Mouse (Mus musculus) lung, embryonic 14.5 days (tissue): ENCODE measurements around the gene Inf2. TPM values are rescaled to one million over a fixed set of nuclear protein-coding genes. Genes with fewer than 3 reads are reported as not detected.

Source experiments
- ATAC-seq: fragments of 200-750 bp; cut with Nextera tagmentation; 2 replicates; pipeline ENCODE4 v1.8.0; 2017; ENCODE audit warnings: mild to moderate bottlenecking, moderate TSS enrichment, moderate library complexity; ENCODE audit not compliant: insufficient read depth
- DNase-seq: peaks from one replicate; pipeline ENCODE4 v3.0.0-alpha.2; 2015
- H3K27ac ChIP-seq: fragments of 300-500 bp; sonication (generic); 2 replicates; pipeline ENCODE4 v1.5.1; 2014; ENCODE audit warnings: low read depth, mild to moderate bottlenecking, moderate library complexity
- H3K27me3 ChIP-seq: fragments of 300-500 bp; sonication (generic); 2 replicates; pipeline ENCODE4 v1.6.1; 2014; ENCODE audit warnings: low read length, control low read depth; ENCODE audit not compliant: insufficient read depth
- H3K36me3 ChIP-seq: fragments of 300-500 bp; sonication (generic); 2 replicates; pipeline ENCODE4 v1.6.1; 2014; ENCODE audit warnings: control low read depth; ENCODE audit not compliant: insufficient read depth
- H3K4me1 ChIP-seq: fragments of 300-500 bp; sonication (generic); 2 replicates; pipeline ENCODE4 v1.6.1; 2014; ENCODE audit warnings: antibody characterized with exemption, control low read depth; ENCODE audit not compliant: insufficient read depth
- H3K4me2 ChIP-seq: fragments of 300-500 bp; sonication (generic); 2 replicates; pipeline ENCODE4 v1.6.1; 2014; ENCODE audit warnings: mild to moderate bottlenecking
- H3K4me3 ChIP-seq: fragments of 300-500 bp; sonication (generic); 2 replicates; pipeline ENCODE4 v1.5.1; 2014; ENCODE audit warnings: low read depth, low read length
- H3K9ac ChIP-seq: fragments of 300-500 bp; sonication (generic); 2 replicates; pipeline ENCODE4 v1.6.1; 2014
- H3K9me3 ChIP-seq: fragments of 300-500 bp; sonication (generic); 2 replicates; pipeline ENCODE4 v1.6.1; 2016; ENCODE audit warnings: low read depth, low read length, control low read depth
- CTCF ChIP-seq: IDR thresholded peaks from 2 replicates; pipeline ENCODE4 v1.5.1; 2016; ENCODE audit warnings: antibody characterized with exemption, low read depth
- WGBS: fragments of 180-500 bp; shearing (Covaris S2); extraction: QIAGEN DNeasy Blood & Tissue Kit; methylation state at CpG from one replicate; pipeline ENCODE4 v1.1.7; 2014; 5-methylcytosine and 5-hydroxymethylcytosine counted together
- polyA plus RNA-seq: library from polyadenylated mRNA; unstranded; fragments of >200 nt; fragmentation: Nextera tagmentation; extraction: Ambion mirVana; gene quantifications from 2 replicates; pipeline ENCODE4 v1.2.1, GENCODE M21; 2014

Gene Inf2
- polyA plus RNA-seq, 1 experiment from 2014 or later: 5.2 TPM

DNA sequence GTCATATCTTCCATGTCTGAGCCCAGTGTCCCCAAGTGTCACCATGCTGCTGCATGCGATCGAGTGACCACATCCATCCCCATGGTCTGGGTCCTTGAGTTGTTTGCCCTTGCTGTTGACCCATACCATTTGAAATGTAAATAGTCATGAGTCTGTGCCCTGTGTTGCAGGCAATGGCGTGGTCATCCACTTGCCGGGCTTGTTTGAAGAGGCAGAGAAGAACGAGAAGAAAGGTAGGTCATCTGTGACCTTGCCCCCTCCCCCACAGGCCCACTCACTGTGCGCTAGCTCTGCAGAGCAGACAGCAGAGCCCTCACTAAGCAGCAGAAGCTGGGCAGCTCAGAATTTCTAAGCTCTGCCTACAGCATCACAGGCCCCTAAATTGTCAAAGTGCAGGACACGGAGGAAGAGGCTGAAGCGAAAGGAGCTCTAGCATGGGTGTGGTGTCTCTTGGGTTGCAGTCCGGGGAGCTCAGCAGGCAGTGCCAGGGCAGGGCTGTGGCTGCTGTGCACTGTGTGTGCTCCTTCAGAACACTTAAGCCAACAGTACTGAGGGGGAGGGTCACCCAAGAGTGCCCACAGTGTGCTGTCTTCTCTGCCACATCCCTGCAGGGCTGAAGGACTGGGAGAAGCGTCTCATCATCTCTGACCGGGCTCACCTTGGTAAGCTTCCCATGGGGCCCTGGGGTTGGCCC lies 43.6 kb downstream of the Inf2 start:
- H3K4me3 ChIP-seq: no peak overlapping the region
- no peak for DNase-seq
- H3K27me3 ChIP-seq: no peaks in the 10 kb centered on the region
- no peaks in the 10 kb centered on the region for H3K36me3 ChIP-seq
- H3K9ac ChIP-seq: no peak overlapping the region
- no peak for TF ChIP-seq CTCF
- H3K9me3 ChIP-seq: no peaks in the 10 kb centered on the region
- no peak overlapping the region; the same call in 1 of the 2 replicates for H3K27ac ChIP-seq
- no peak overlapping the region for H3K4me2 ChIP-seq
- no peak for ATAC-seq
- peaks cover 20% of the 10 kb centered on the region; the same call in 1 of the 2 replicates for H3K4me1 ChIP-seq
- 49% methylated on average over 11 of the region's 11 CpGs for WGBS

DNA sequence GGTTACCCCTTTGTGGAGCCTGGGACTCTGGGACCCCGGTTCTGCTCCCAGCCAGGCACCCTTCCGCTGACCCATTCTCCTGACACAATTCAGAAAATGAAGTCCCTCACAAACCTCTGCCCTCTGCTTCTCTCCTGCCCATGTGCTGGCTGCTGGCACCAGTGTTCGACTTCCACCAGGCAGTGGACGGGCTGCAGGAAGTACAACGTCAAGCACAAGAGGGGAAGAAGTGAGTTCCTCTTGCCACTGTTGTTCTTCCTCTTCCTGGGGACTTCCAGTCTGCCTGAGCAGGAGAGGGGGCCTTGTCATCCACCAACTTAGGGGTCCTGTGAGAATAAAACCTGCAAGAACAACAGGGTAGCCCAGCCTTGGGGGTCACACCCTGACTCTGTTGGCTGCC lies 44.3 kb downstream of the Inf2 start:
- Histone ChIP-seq H3K27me3 (no peaks in the 10 kb centered on the region), H3K27ac (no peak overlapping the region; the same call in 1 of the 2 replicates), H3K4me1 (peaks cover 20% of the 10 kb centered on the region; the same call in 1 of the 2 replicates), H3K4me2 (no peak overlapping the region), H3K36me3 (no peaks in the 10 kb centered on the region), H3K4me3 (no peak overlapping the region), H3K9me3 (no peaks in the 10 kb centered on the region), H3K9ac (no peak overlapping the region)
- no peak for TF ChIP-seq CTCF
- DNase-seq (no peak), ATAC-seq (no peak)
- WGBS: 62% methylated on average over 5 of the region's 5 CpGs

DNA sequence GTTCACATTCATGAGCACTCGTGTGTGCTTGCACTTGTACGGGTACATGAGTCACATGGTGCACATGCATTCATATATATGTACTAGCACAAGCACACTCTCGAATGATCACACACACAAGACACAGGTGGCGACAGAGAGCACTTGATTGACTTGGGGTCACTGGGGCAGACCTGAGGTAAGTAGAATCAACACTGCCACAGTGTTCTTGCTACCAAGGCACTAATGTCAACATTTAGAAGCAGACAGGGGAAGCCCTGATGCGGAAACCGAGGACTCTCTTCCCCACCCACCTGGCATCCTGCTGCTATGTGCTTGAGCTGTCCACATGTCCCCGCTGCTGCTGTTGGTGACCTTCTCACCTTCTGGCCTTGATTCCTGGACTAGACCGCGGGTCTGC lies 45.1 kb downstream of the Inf2 start:
- H3K9me3 ChIP-seq: no peaks in the 10 kb centered on the region
- DNase-seq (peak; percentile 27), ATAC-seq (no peak)
- H3K4me2 ChIP-seq: no peak overlapping the region
- H3K9ac ChIP-seq: no peak overlapping the region
- no peak overlapping the region for H3K4me3 ChIP-seq
- H3K4me1 ChIP-seq: peaks cover 15% of the 10 kb centered on the region; the same call in 1 of the 2 replicates
- H3K27ac ChIP-seq: no peak overlapping the region
- no peaks in the 10 kb centered on the region for H3K36me3 ChIP-seq
- TF ChIP-seq CTCF: peak; percentile 35; the same call in 1 of the 2 replicates
- 44% methylated on average over 9 of the region's 9 CpGs for WGBS
- no peaks in the 10 kb centered on the region for H3K27me3 ChIP-seq

DNA sequence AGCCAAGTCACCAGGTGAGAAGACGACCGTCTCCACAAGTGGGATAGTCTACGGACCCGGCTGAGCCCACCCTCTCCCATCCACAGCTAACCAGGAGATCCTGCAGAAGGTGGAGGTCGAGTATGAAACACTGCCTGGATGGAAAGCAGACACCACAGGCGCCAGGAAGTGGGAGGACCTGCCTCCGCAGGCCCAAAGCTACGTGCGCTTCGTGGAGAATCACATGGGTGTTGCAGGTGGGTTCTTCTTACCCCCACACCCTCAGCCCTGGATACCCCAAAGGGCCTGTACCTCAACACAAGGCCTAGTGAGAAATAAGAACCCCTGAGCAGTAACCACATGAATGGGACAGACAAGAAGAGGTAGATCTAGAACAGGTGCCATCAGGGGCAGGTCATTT lies 50.9 kb downstream of the Inf2 start:
- Histone ChIP-seq H3K27ac (no peak overlapping the region), H3K36me3 (no peaks in the 10 kb centered on the region), H3K27me3 (no peaks in the 10 kb centered on the region), H3K4me3 (no peak overlapping the region), H3K4me1 (0 out of 2 replicates have a peak, but pooled peaks cover 4% of the 10 kb centered on the region), H3K4me2 (no peak overlapping the region), H3K9ac (no peak overlapping the region), H3K9me3 (no peaks in the 10 kb centered on the region)
- WGBS: 85% methylated on average over 10 of the region's 10 CpGs
- DNase-seq: no peak
- no peak for ATAC-seq
- no peak for TF ChIP-seq CTCF

DNA sequence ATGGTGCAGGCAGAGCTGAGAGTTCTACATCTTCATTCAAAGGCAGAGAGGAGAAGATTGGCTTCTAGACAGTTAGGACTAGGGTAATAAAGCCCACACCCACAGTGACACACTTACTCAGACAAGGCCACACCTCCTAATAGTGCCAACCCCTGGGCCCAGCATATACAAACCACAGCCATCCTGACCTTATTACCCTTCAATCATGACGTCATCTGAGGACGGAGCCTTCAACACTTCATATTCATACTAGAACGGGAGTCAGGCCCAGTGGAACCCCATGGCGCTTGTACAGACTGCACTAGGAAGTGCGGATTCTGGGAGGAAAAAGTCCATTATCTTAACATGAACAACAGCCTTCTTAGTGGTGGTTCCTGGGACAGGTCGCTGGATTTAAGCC lies 54.5 kb downstream of the Inf2 start:
- TF ChIP-seq CTCF: no peak
- DNase-seq (no peak), ATAC-seq (no peak)
- Histone ChIP-seq H3K9me3 (no peaks in the 10 kb centered on the region), H3K4me1 (peaks cover 4% of the 10 kb centered on the region; the same call in 1 of the 2 replicates), H3K27me3 (no peaks in the 10 kb centered on the region), H3K4me2 (no peak overlapping the region), H3K27ac (no peak overlapping the region), H3K36me3 (peaks cover 11% of the 10 kb centered on the region), H3K9ac (no peak overlapping the region; the same call in 1 of the 2 replicates), H3K4me3 (no peak overlapping the region)
- WGBS: 85% methylated on average over 6 of the region's 6 CpGs

DNA sequence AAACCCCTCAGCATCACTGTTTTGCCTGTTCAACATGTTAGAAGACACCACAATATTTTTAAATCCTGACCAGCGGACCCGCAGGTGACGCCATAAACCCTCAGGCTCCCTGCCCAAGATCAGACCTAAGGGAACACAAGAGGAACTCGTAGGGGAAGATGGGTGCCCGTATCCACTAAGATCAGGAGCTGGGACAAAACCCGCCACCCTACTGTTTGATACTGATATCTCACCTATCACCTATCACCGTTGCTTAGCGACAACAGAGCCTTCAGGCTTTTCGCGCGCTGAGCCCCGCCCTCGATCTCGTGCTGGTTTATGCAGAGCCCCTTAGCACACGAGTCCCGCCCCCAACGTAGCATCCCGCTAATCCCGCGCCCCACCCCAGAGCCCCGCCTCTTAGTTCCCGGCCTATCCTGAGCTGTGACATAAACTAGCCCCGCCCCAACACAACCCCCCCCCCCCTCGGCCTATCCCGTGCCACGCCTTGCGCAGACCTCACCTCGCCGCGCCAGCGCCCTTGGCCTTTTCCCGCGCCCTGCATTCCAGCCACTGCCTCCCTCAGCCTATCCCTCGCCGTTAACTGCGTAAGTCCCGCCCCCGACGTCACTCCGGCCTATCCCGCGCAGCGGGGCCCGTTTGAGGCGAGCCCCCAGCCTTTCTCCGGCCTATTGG lies 55.7 kb downstream of the Inf2 start, which contains the start of gene Siva1:
Siva1 (plus strand) TSS at position 500 of the 675 bp plus-strand sequence.
- peak within 1 kb of the TSS; percentile 90 for H3K4me2 ChIP-seq
- peak within 1 kb of the TSS; percentile 82 for H3K9ac ChIP-seq
- DNase-seq (peak; percentile 99), ATAC-seq (peak; percentile 98)
- H3K36me3 ChIP-seq: peaks cover 23% of the 10 kb centered on the region
- WGBS: 2% methylated on average over 46 of the region's 46 CpGs
- peak within 1 kb of the TSS; percentile 79 for H3K4me3 ChIP-seq
- peak within 1 kb of the TSS; percentile 88 for H3K27ac ChIP-seq
- H3K4me1 ChIP-seq: peaks cover 4% of the 10 kb centered on the region; the same call in 1 of the 2 replicates
- no peaks in the 10 kb centered on the region for H3K27me3 ChIP-seq
- peak; percentile 7; the same call in 1 of the 2 replicates for TF ChIP-seq CTCF
- H3K9me3 ChIP-seq: no peaks in the 10 kb centered on the region
